Mouse (Mus musculus): Measurements from ENCODE around the gene Cfap73. TPM values are rescaled to one million over a fixed set of nuclear protein-coding genes. Genes with fewer than 3 reads are reported as not detected.

The Cfap73 gene
- polyA plus RNA-seq, 1 experiment from 2014 or later: not detected

- ATAC-seq (ENCODE audit: insufficient number of reproducible peaks, insufficient read depth, low FRiP score, low TSS enrichment, low read depth): no peak
- 64% methylated on average over 5 of the region's 5 CpGs for WGBS
- H3K27me3 ChIP-seq: peaks cover 13% of the 10 kb centered on the region
- no peaks in the 10 kb centered on the region for H3K4me1 ChIP-seq
- no peaks in the 10 kb centered on the region for H3K9me3 ChIP-seq
- no peak overlapping the region for H3K9ac ChIP-seq
- no peak overlapping the region for H3K27ac ChIP-seq
- no peak overlapping the region for H3K4me3 ChIP-seq
- H3K36me3 ChIP-seq: no peaks in the 10 kb centered on the region
- no peak overlapping the region for H3K4me2 ChIP-seq
Measured at GRCm38 (mm10) chr5:120660816-120661215, 26.8 kb upstream of the Cfap73 start.

- H3K27ac ChIP-seq: no peak overlapping the region
- no peak overlapping the region for H3K9ac ChIP-seq
- peaks cover 22% of the 10 kb centered on the region for H3K27me3 ChIP-seq
- no peak overlapping the region for H3K4me3 ChIP-seq
- H3K4me1 ChIP-seq: no peaks in the 10 kb centered on the region
- no peaks in the 10 kb centered on the region for H3K36me3 ChIP-seq
- no peaks in the 10 kb centered on the region for H3K9me3 ChIP-seq
- no peak for ATAC-seq (ENCODE audit: insufficient number of reproducible peaks, insufficient read depth, low FRiP score, low TSS enrichment, low read depth)
- no peak overlapping the region for H3K4me2 ChIP-seq
- 79% methylated on average over 12 of the region's 12 CpGs for WGBS
Measured at GRCm38 (mm10) chr5:120656281-120656751, 22.3 kb upstream of the Cfap73 start.

- peaks cover 5% of the 10 kb centered on the region for H3K4me1 ChIP-seq
- H3K36me3 ChIP-seq: no peaks in the 10 kb centered on the region
- no peaks in the 10 kb centered on the region for H3K9me3 ChIP-seq
- no peak for ATAC-seq (ENCODE audit: insufficient number of reproducible peaks, insufficient read depth, low FRiP score, low TSS enrichment, low read depth)
- peaks cover 46% of the 10 kb centered on the region for H3K27me3 ChIP-seq
- H3K9ac ChIP-seq: no peak overlapping the region
- H3K4me2 ChIP-seq: no peak overlapping the region
- WGBS: 80% methylated on average over 2 of the region's 2 CpGs
- H3K27ac ChIP-seq: no peak overlapping the region
- H3K4me3 ChIP-seq: no peak overlapping the region
Measured at GRCm38 (mm10) chr5:120653873-120654272, 19.8 kb upstream of the Cfap73 start.

- Histone ChIP-seq H3K4me2 (no peak overlapping the region), H3K4me3 (no peak overlapping the region), H3K9me3 (no peaks in the 10 kb centered on the region), H3K27me3 (peaks cover 54% of the 10 kb centered on the region), H3K27ac (no peak overlapping the region), H3K9ac (no peak overlapping the region), H3K36me3 (no peaks in the 10 kb centered on the region), H3K4me1 (peaks cover 11% of the 10 kb centered on the region)
- ATAC-seq (ENCODE audit: insufficient number of reproducible peaks, insufficient read depth, low FRiP score, low TSS enrichment, low read depth): no peak
- 82% methylated on average over 28 of the region's 28 CpGs for WGBS
Measured at GRCm38 (mm10) chr5:120652915-120653701, 19.1 kb upstream of the Cfap73 start.

- Histone ChIP-seq H3K9ac (no peak overlapping the region), H3K36me3 (no peaks in the 10 kb centered on the region), H3K4me1 (peaks cover 11% of the 10 kb centered on the region), H3K9me3 (no peaks in the 10 kb centered on the region), H3K4me2 (no peak overlapping the region), H3K4me3 (no peak overlapping the region), H3K27ac (no peak overlapping the region), H3K27me3 (peaks cover 67% of the 10 kb centered on the region)
- no peak for ATAC-seq (ENCODE audit: insufficient number of reproducible peaks, insufficient read depth, low FRiP score, low TSS enrichment, low read depth)
- 63% methylated on average over 5 of the region's 5 CpGs for WGBS
Measured at GRCm38 (mm10) chr5:120651230-120651629, 17.2 kb upstream of the Cfap73 start.

GRCm38 (mm10) chr5:120649938-120650337 lies 15.9 kb upstream of the Cfap73 start:
- WGBS: 22% methylated on average over 13 of the region's 13 CpGs
- Histone ChIP-seq H3K36me3 (no peaks in the 10 kb centered on the region), H3K4me1 (peaks cover 11% of the 10 kb centered on the region), H3K9ac (no peak overlapping the region), H3K9me3 (no peaks in the 10 kb centered on the region), H3K4me2 (no peak overlapping the region), H3K4me3 (no peak overlapping the region), H3K27ac (no peak overlapping the region), H3K27me3 (peaks cover 70% of the 10 kb centered on the region)
- no peak for ATAC-seq (ENCODE audit: insufficient number of reproducible peaks, insufficient read depth, low FRiP score, low TSS enrichment, low read depth)

GRCm38 (mm10) chr5:120649374-120649933 lies 15.4 kb upstream of the Cfap73 start:
- peak overlapping the region; percentile 51 for H3K4me2 ChIP-seq
- H3K4me1 ChIP-seq: peaks cover 11% of the 10 kb centered on the region
- 4% methylated on average over 21 of the region's 21 CpGs for WGBS
- H3K9me3 ChIP-seq: no peaks in the 10 kb centered on the region
- H3K9ac ChIP-seq: peak overlapping the region; percentile 46; the same call in 1 of the 2 replicates
- peak; percentile 32; the same call in 1 of the 2 replicates for ATAC-seq (ENCODE audit: insufficient number of reproducible peaks, insufficient read depth, low FRiP score, low TSS enrichment, low read depth)
- no peak overlapping the region for H3K27ac ChIP-seq
- H3K36me3 ChIP-seq: no peaks in the 10 kb centered on the region
- peaks cover 70% of the 10 kb centered on the region for H3K27me3 ChIP-seq
- peak overlapping the region; percentile 33 for H3K4me3 ChIP-seq

GRCm38 (mm10) chr5:120648569-120649373 lies 14.7 kb upstream of the Cfap73 start, which contains the start of gene Rasal1:
Gene Rasal1, plus strand, starts transcription at chr5:120648812.
- Histone ChIP-seq H3K27me3 (peaks cover 73% of the 10 kb centered on the region), H3K9me3 (no peaks in the 10 kb centered on the region), H3K27ac (no peak within 1 kb of the TSS), H3K4me1 (peaks cover 11% of the 10 kb centered on the region), H3K4me3 (peak within 1 kb of the TSS; percentile 33), H3K9ac (peak within 1 kb of the TSS; percentile 46; the same call in 1 of the 2 replicates), H3K36me3 (no peaks in the 10 kb centered on the region), H3K4me2 (peak within 1 kb of the TSS; percentile 51)
- peak; percentile 60 for ATAC-seq (ENCODE audit: insufficient number of reproducible peaks, insufficient read depth, low FRiP score, low TSS enrichment, low read depth)
- 2% methylated on average over 52 of the region's 53 CpGs for WGBS

GRCm38 (mm10) chr5:120647814-120648491 lies 13.9 kb upstream of the Cfap73 start:
- peaks cover 74% of the 10 kb centered on the region for H3K27me3 ChIP-seq
- no peak overlapping the region for H3K9ac ChIP-seq
- H3K4me3 ChIP-seq: no peak overlapping the region
- peaks cover 11% of the 10 kb centered on the region for H3K4me1 ChIP-seq
- no peaks in the 10 kb centered on the region for H3K36me3 ChIP-seq
- ATAC-seq (ENCODE audit: insufficient number of reproducible peaks, insufficient read depth, low FRiP score, low TSS enrichment, low read depth): no peak
- no peak overlapping the region for H3K27ac ChIP-seq
- WGBS: 35% methylated on average over 12 of the region's 12 CpGs
- H3K4me2 ChIP-seq: no peak overlapping the region
- H3K9me3 ChIP-seq: no peaks in the 10 kb centered on the region

GRCm38 (mm10) chr5:120647361-120647760 lies 13.3 kb upstream of the Cfap73 start:
- peaks cover 11% of the 10 kb centered on the region for H3K4me1 ChIP-seq
- no peak overlapping the region for H3K9ac ChIP-seq
- WGBS: 63% methylated on average over 4 of the region's 4 CpGs
- no peak overlapping the region for H3K4me3 ChIP-seq
- no peaks in the 10 kb centered on the region for H3K36me3 ChIP-seq
- H3K9me3 ChIP-seq: no peaks in the 10 kb centered on the region
- H3K27ac ChIP-seq: no peak overlapping the region
- no peak for ATAC-seq (ENCODE audit: insufficient number of reproducible peaks, insufficient read depth, low FRiP score, low TSS enrichment, low read depth)
- H3K4me2 ChIP-seq: no peak overlapping the region
- peaks cover 68% of the 10 kb centered on the region for H3K27me3 ChIP-seq

GRCm38 (mm10) chr5:120645851-120646250 lies 11.8 kb upstream of the Cfap73 start:
- H3K4me2 ChIP-seq: no peak overlapping the region

More at GRCm38 (mm10) chr5:120645851-120646250, 11.8 kb upstream of the Cfap73 start:
- WGBS: 60% methylated on average over 6 of the region's 6 CpGs
- H3K9ac ChIP-seq: no peak overlapping the region
- no peak for ATAC-seq (ENCODE audit: insufficient number of reproducible peaks, insufficient read depth, low FRiP score, low TSS enrichment, low read depth)
- H3K36me3 ChIP-seq: no peaks in the 10 kb centered on the region
- peaks cover 53% of the 10 kb centered on the region for H3K27me3 ChIP-seq
- H3K4me1 ChIP-seq: peaks cover 11% of the 10 kb centered on the region
- no peak overlapping the region for H3K4me3 ChIP-seq
- H3K27ac ChIP-seq: no peak overlapping the region
- H3K9me3 ChIP-seq: no peaks in the 10 kb centered on the region
